Mouse (Mus musculus) olfactory bulb, adult 2 months (tissue): ENCODE measurements at regions not wholly inside any gene's neighbourhood (a gene's known extent, or its start where the extent isn't known, plus 50 kb on each side); places are given as distances from the start of the nearest gene placed in this dataset.

Experiments used
- CTCF ChIP-seq: fragments of 200-500 bp; IDR thresholded peaks from 2 replicates; pipeline ENCODE4 v1.5.1; 2012; ENCODE audit warnings: low read depth, mild to moderate bottlenecking, low read length, moderate library complexity; ENCODE audit not compliant: insufficient read depth
- POLR2A ChIP-seq: fragments of 200-500 bp; IDR thresholded peaks from 2 replicates; pipeline ENCODE4 v1.6.1; 2012; ENCODE audit warnings: mild to moderate bottlenecking, low read depth, low read length, moderate library complexity; ENCODE audit not compliant: insufficient read depth

- TF ChIP-seq CTCF (no peak), POLR2A (no peak)
Observed at GRCm38 (mm10) chr19:33084683-33085082, 307.4 kb downstream of the Rnls start.
